Mouse (Mus musculus) adrenal gland, postnatal 25 days (tissue): ENCODE results near the gene Sdc4. TPM values are rescaled to one million over a fixed set of nuclear protein-coding genes. Genes with fewer than 3 reads are reported as not detected.

Experiments
- DNase-seq: peaks from one replicate; pipeline ENCODE4 v3.0.0; 2021; ENCODE audit warnings: mixed read lengths
- total RNA-seq: library from RNA; stranded (reverse); gene quantifications from 2 replicates; pipeline ENCODE4 v1.2.3, GENCODE M21; 2021

Sdc4 gene
- total RNA-seq, 1 experiment from 2014 or later = 75.1 TPM

DNA sequence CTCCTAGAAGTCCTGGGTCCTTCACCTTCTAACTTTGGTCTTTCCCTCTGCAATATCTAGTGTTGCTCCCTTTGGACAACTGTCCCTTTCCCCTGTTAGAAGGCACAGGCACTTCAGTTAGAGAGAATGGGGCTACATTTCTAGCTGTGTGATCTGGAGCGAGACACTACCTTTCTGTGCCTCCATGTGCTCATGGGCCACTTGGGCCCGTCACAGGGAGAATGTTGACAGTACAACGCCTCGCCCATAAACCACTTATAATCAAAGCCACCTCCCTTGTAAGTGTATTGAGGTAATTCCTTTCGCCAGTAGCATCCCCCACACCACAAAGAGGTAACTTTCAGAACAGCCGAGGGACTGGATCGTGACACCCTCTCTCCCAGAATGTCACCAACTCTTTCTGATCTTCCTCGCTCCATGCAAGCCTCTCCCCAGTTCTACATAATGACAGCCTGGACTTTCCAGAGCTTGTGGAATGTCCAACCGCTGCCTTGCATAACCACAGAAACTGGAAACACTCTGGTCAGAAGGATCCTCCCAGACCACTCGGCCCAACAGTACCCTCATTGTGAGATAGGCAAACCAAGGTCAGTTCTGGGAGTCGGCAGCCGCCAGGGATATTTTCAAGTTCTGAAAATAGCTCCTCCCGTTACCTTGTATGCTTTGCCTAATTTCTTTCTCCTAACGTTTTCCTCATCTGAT is 5.8 kb upstream of the Sdc4 start:
- no peak for DNase-seq

DNA sequence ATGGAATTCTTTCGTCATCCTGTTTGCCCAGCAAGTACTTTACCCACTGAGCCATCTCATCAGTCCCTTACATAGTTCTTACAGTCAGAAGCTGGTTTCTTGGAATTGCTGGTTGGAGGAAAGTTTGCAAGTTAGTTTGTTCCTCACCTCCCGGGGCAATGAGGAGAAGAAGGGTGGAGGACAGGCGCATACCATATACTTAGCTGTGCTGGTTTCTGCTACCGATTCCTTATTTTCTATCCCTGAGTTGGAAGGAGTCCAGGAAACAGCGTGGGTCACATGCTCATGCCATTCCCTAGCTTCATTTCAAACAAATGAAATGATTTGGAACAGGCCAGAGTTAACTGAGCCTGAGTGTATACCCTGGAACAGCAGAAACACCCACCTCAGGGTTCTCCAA is 5.2 kb upstream of the Sdc4 start:
- no peak for DNase-seq

DNA sequence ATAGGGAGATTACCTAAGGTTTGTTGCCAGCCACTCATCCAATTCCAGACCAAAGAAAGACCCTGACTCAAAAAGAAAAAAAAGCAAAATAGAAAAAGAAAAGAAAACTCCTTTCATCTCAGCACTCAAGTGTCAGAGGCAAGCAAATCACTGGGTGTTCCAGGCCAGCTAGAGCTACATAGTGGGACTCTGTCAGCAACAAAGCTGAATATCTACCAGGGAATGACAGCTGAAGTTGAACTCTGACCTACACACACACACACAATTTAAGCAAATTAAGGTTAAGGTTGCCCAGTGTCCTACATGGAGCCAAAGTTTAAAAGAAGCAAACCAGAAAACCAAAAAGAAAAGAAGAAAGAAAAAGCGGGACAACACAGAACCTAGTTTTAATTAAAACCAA is 4.5 kb upstream of the Sdc4 start:
- no peak for DNase-seq

GRCm38 (mm10) chr2:164446086-164446469 is 2.4 kb upstream of the Sdc4 start:
- DNase-seq = no peak

DNA sequence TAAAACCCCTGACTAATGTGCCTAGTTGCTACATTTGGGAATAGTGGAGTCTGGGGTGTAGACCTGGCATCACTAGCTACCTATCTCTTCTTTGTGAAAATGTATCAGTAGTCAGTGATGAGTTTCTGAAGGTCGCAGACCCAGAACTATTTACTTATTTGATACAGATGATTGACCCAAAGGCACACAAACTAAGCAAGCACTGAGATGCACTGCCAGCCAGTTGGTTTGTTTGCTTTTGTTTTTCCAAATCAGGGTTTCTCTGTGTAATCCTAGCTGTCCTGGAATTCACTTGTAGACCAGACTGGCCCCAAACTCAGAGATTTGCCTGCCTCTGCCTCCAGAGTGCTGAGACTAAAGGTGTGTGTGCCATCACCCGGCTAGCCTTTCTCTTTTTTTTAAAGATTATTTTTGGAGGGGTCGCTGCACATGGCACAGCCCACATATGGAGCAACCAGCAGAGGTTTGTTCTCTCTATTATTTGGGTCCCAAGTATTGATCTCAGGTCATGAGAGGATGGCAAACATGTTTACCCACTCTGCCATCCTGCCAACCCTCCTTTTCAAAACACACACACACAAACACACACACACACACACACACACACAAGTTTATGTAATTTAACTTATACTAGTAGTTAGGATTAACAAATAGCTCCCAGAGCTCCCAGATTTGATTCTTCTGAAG is 1.9 kb upstream of the Sdc4 start:
- no peak for DNase-seq

DNA sequence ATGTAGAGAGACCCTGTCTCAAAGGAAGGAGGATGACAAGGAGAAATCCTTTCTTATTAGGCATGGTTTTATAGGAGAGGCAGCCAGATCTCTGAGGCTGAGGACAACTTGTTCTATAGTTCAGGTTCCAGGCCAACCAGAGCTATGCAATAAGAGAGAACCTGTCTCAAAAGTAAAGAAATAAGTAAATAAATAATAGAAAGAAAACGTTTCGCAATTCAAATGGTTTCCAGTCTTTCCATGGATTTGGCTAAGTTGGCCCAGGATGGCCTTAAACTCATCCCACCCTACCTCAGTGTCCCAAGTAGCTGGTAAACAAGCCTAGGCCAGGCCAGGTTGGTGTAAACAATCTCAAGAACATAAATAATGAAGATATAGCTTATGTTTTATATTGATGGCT is 1.0 kb upstream of the Sdc4 start:
- DNase-seq = no peak

GRCm38 (mm10) chr2:164443051-164443437 is 643 bp downstream of the Sdc4 start:
- DNase-seq = peak; percentile 92

GRCm38 (mm10) chr2:164442315-164443050 is 1.2 kb downstream of the Sdc4 start:
- peak; percentile 72 for DNase-seq

GRCm38 (mm10) chr2:164441731-164442130 is 2.0 kb downstream of the Sdc4 start:
- DNase-seq = no peak

DNA sequence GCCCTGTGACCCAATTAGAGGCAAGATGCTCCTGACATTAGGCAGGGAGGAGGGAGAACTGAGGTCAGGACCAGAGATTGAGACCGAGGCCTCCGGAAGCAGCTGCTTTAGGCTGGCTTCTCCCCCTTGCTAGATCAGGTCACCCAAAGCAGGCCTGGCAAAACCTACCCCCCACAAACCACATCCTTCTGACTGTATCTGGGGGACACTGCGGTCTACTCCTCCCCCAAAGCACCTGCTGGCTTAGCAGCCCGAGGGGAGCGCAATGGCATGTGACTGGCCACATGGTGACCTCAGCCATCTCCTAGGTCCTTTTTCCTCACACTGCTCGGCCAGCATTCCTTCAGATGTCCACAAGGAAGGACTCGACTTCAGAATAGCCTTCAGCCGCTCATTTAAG is 2.5 kb downstream of the Sdc4 start:
- no peak for DNase-seq

- no peak for DNase-seq
These were observed 3.4 kb downstream of the Sdc4 start for GRCm38 (mm10) chr2:164440314-164440713.

- DNase-seq = no peak
These were observed 4.7 kb downstream of the Sdc4 start for GRCm38 (mm10) chr2:164439001-164439421.

DNA sequence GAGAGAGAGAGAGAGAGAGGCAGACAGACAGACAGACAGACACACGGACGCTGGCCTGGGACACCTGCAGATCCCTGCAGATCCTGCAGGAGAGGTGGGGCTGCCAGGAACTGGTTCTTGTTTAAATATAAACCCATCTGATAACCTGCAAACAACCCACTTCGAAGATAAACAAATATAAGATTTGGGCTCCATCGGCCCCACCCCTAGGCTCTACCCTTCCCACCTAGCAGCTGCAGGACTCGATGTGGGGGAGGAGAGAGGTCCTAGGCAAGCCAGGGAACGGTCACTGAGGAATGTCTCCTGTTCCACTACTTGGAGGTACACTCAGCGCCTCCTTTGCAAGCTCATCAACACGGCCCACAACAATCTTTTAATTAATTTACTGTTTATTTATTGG is 5.4 kb downstream of the Sdc4 start:
- no peak for DNase-seq

DNA sequence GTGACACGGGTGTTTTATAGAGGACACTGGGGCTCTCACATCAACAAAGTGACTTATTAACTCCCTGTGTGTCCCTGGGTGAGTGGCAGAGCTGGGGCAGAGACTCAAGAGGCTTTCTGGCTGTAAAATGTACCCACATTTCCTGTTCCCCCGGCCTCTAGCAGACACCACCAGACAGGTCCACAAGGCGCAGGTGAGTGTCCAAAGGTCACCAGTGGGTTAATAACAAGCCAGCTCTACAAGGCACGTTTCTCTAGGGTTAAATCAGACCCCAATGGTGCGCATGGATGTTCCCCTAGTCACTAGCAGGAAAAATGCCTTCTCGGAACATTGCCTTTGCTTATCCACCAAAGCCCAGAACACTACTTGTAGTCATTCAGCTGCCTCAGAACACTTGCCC is 6.0 kb downstream of the Sdc4 start:
- DNase-seq = no peak

DNA sequence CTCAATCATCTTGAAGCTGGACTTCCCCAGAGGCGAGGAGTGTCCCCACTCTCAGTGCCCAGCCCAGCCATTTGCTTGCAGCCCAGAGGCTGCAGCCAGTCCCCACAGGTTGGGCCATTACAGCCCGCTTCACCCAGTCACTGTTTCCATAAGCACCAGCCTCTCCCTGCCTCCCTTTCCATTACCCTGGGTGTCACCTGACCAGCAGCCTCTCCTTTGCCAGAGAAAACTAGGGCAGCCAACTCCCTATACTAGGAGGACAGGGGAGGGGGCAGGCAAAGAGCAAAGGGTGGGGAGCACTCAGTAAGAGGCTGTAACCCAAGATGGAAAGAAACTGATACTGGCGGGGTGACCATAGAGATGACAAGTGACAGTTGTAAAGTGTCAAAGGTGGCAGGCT is 6.7 kb downstream of the Sdc4 start:
- no peak for DNase-seq

DNA sequence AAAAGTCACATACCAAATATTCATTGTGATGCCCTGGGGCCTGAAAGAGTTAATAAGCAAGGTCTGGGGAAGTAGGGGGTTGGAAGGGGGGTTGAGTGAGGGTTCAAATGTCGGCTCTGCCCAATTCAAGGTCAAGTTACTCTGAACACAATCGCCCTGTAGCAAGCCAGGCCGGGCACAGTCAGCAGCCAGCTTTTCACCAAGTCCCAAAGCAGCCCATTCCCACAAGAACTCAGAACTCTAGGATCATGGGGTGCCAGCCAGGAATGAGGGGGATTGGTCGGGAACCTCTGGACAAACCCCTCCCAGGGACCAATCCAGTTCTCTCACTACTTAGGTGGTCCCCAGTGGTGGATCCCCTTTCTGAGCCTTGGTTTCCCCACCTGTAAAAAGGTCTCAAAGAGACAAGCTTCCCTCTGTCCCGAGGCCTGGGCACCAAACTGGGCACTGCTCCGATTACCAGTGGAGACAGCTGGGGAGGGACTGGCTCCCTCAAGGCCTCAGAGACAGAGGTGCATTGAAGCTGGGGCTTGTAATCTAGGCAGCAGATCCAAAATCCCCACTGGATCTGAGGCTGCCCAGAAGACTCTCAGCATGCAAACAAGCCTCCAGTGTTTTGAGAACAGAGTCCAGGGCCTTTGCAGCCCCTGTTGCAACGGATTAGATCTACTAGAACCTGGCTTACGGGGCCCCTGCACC is 7.3 kb downstream of the Sdc4 start:
- DNase-seq = no peak

DNA sequence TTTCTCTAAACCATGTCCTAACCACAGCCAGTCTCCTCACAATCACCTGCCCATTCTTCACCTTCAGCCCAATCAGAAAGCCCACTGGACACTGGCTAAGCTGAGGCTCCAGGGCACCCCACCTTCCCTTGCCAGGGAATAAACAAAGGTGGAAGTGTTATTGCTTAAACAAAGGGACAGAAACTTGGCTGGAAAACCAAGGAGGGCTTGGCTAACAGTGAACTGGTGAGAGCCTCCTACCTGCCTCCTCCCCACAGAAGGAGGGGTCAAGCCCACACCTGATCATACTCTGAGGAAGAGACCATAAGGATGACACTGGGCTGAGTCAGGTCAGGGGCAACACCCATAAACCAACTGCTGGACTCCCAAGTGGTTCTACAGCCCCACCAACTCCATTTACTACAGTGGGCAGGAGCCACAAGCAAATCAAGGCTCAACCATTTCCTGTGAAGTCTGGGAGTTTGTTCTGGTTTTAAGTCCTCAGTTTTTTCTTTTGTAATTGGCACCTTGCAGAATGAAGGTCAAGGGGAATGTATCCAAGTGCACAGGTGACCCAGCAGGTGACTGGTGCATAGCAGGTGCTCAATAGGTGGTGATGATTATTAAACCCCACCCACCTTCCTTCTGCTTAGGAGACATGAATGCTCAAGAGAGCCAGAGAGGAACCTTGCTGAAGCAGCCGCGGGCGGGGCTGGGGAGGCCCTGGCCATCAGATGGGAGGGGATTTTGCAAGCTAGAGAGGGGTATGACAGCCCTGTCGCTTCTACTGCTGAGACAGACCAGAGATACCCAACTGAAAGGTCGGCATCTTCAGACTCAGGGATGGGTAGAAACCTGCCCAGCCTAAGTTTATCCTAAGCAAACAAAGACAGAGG is 8.2 kb downstream of the Sdc4 start:
- DNase-seq = no peak

- no peak for DNase-seq
These were observed 9.0 kb downstream of the Sdc4 start for GRCm38 (mm10) chr2:164434681-164435080.

DNA sequence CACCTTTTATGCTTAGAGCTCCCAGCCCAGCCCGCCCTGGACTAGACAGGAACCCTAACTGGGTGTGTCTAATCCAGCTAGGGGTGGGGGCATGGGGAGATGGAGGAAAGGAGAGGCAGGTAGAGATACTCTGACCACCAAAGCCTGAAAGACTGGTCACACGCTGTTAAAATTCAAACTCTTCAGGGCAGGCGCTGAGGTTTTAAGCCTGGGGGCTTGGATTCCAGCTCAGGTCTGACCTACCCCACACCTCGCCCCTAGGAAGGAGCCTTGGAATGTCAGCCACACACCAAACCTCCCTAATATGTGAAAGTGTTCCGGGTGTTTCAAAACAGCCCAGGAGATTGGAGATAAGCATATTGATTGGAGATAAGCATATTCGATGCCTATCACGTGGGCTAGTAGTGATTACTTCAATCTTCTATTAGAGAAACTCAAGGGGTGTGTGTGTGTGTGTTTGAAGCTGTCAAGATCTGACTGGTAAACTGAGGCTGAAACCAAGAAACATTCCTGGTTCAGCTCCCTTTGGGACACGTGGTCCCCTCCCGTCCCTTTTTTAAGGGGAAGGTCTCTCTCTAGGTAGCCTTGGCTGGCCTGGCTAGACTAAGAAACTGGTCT is 10.3 kb downstream of the Sdc4 start:
- no peak for DNase-seq

DNA sequence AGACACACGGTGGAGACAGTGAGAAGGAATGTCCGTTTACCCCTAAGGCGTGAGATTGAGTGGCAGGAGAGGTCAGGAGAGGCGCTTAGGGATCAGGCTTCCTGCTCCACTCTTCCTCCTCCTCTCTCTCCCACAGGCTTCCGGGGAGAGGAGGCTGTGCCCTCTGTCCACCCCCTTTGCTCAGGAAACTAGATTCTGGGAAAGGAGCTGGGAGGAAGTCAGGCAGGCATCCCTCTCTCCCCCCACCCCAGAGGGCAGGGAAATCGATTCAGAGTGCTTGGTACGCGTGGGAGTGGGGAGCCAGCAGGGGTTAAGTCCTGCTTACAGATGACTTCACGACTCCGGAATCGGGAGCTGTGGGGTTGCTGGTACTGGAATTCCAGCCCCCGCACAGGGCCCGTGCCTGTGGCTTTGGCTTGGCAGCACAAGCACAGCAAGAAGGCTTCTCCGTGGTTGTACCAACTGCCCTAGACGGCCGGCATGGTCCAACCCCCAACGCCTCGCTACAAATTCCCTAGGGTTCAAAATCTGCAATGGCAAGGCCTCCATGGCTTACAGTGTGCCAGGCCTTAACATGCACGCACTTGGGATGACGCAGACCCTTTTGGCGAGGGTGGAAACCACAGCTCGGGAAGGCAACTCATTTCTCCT is 11.0 kb downstream of the Sdc4 start:
- DNase-seq = no peak
